Mouse (Mus musculus) v-Abl transformed pro-B cells (cell line): ENCODE results near the gene Ccnb1ip1.

Experiments
- in situ Hi-C, 2 experiments: fragments of 400-800 bp; cut with MboI; formaldehyde crosslinking; loops; one replicate each; pipeline ENCODE4 v1.15.1; 2025; ENCODE audit not compliant: unreplicated experiment in 2 of 2

The Ccnb1ip1 gene

GRCm38 (mm10) chr14:50788157-50788556, 19.4 kb downstream of the Ccnb1ip1 start:
- in situ Hi-C loops: loop anchor here in 1 of 2 experiments (10.0 to 25.0 kb wide), 5 partner anchors 433 to 1726 kb away; partner anchors contain the start of genes Ap5m1, Exoc5, Mettl17 and Slc39a2

DNA sequence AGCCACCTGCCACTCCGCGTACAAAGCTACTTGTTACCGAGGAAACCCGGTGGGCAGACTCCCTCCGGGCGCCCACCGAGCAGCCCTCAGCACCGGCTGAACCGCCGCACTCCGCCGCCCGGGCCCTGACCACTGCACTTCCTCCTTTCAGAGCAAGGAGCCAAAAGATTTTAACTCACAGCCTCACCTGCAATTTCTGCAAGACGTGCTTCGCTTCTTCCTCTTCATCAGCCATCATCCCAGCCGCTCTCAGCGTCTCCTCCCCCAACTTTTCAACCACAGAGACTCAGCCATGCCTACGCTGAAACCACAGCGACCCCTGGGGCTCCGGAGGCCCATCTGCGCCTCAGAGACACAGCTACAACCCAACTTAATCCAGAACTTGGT, 22.3 kb downstream of the Ccnb1ip1 start, which contains the start of gene Ttc5:
TSS of gene Ttc5 (minus strand) at position 269 of the 387 bp plus-strand sequence.
- in situ Hi-C loops: loop anchor here in 1 of 2 experiments (10.0 to 25.0 kb wide), 5 partner anchors 430 to 1723 kb away; partner anchors contain the start of genes Ap5m1, Exoc5, Mettl17 and Slc39a2

- in situ Hi-C loops: loop anchor here in 1 of 2 experiments (10.0 to 25.0 kb wide), 5 partner anchors 430 to 1722 kb away; partner anchors contain the start of genes Ap5m1, Exoc5, Mettl17 and Slc39a2
These were observed 22.9 kb downstream of the Ccnb1ip1 start for GRCm38 (mm10) chr14:50784391-50785250.

- in situ Hi-C loops: loop anchor here in 1 of 2 experiments (10.0 to 25.0 kb wide), 5 partner anchors 427 to 1720 kb away; partner anchors contain the start of genes Ap5m1, Exoc5, Mettl17 and Slc39a2
These were observed 25.4 kb downstream of the Ccnb1ip1 start for GRCm38 (mm10) chr14:50782166-50782565.

DNA sequence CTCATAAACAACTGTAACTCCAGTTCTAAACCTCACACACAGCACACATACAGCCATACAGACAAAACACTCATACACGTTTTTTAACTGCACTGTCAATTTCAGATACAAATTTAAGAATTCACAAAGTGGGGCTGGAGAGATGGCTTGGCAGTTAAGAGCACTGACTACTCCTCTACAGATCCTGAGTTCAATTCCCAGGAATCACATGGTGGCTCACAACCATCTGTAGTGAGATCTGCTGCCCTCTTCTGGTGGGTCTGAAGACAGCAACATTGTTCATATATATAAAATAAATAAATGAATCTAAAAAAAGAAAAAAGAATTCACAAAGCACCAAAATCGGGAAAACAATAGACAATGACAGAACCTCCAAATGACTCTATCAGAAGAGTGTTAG, 36.2 kb downstream of the Ccnb1ip1 start:
- in situ Hi-C loops: no loop called here

- in situ Hi-C loops: no loop called here
These were observed 41.8 kb downstream of the Ccnb1ip1 start for GRCm38 (mm10) chr14:50765736-50766135.

- in situ Hi-C loops: no loop called here
These were observed 49.0 kb downstream of the Ccnb1ip1 start for GRCm38 (mm10) chr14:50758416-50759085.

DNA sequence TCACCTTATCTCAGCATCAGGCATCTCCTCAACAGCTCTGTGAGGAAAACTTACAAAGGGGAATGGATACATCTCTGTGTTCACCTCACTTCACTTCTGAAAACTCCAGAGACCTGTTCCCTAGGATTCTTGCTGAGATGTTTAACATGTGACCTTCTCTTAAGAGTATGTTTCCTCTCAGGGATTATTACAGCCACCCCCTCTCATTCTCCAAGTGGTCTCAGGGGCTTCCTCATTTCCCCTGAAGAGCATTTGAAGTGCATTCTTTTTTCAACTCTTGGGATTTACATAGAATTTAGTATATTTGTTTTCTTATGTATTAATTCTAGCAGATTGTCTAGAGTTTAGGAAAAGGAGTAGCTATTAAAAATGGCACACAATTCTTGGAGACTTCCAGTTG, 62.5 kb downstream of the Ccnb1ip1 start, which contains the start of gene Olfr749:
TSS of gene Olfr749 (minus strand) at position 101 of the 400 bp plus-strand sequence.
- in situ Hi-C loops: no loop called here

DNA sequence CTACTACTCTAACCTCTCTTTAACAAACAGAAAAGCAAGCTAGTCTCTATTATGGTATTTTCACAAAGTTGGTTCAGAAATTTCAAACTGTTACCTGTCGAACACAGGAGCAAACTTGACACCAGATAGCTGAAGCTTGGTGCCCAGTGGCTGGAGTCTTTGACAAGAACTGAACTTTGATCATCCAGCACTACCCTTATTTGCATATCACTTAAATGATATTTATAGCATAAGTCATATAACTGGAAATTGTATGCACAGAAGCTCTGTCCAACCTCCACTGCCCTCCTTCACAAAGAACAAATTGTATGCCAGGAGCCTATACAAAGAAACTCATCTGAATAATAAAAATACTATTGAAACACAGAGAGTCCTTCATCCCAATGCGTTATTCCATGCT, 65.9 kb downstream of the Ccnb1ip1 start:
- in situ Hi-C loops: no loop called here

DNA sequence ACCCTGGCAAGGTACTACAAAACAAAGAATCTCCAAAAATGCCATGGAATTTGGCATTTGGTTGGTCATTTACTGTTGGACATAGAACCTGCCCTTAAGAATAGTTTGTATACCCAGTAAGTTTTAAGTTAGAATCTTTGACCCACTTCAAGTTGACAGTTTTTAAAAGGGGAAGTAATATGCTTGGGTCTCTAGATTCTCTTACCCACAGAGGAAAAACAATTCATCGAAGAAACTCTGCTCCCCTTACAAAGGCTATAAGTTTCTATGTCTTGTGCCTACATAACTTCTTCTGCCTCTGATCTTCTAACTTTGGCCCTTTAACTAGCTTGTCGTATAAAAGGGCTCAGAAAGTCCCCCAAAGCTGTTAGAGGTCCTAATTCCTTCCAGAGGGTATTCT, 67.2 kb downstream of the Ccnb1ip1 start:
- in situ Hi-C loops: no loop called here
